Mouse (Mus musculus) G1E (cell line): ENCODE measurements around the gene Rgs12.

Experiments
- CTCF ChIP-seq: IDR thresholded peaks from 2 replicates; pipeline ENCODE4 v1.5.1; 2012; ENCODE audit warnings: low read depth, low read length, inconsistent platforms, mixed read lengths
- GATA1 ChIP-seq: IDR thresholded peaks from 2 replicates; pipeline ENCODE4 v1.6.1; 2012; ENCODE audit warnings: borderline replicate concordance, low read length, inconsistent platforms, mixed read lengths
- GATA2 ChIP-seq: IDR thresholded peaks from 2 replicates; pipeline ENCODE4 v1.6.1; 2012; ENCODE audit warnings: low read depth, low read length, inconsistent platforms, borderline replicate concordance
- TAL1 ChIP-seq: conservative IDR thresholded peaks from 2 replicates; pipeline ENCODE4 v1.6.1; 2012; ENCODE audit warnings: low read depth, low read length, inconsistent platforms, mixed read lengths

DNA sequence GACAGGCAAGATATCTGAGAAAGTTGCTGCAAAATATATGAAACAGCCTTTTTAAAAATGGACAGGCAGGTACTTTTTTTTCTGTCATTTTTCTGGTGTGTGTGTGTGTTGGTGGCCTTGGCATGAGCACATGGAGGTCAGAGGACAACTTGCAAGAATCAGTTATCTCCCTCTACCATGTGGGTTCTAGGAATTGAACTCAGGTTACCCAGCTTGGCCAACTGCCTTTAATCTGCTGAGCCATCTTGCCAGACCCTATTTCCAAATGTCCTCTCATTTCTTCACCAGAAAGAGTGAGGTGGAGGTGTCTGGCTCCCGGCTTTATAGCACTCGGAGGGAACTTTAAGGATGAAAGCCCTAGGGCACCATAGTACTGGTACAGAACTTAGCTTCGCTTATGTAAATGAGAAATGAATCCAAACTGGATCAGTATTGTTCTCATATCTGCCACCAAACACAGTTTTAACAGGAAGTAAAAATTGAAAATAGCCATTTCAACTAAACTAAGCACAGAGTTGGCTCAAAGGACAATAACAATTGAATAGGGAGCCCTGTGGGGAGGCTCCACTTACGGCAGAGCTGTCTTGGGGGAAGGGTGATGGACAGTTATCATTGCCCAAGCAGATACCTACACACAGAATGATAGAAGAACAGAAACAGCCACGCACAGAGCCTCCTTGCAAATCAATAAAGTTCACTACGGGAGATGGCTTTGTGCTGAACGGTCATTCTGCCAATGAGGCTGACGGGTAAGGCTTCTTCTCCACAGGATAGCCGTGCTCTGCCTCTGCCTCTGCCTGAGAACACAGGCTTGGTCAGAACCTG is 18.9 kb upstream of the Rgs12 start:
- TF ChIP-seq CTCF: no peak
- TF ChIP-seq GATA1: no peak
- TF ChIP-seq TAL1: no peak; the same call in 1 of the 2 replicates
- TF ChIP-seq GATA2: no peak
